Mouse (Mus musculus): ENCODE data around the gene Atp6v1b1.

- TF ChIP-seq POLR2A (IDR thresholded peaks at IDR 0.05; ENCODE audit: borderline replicate concordance, control insufficient read depth, low read depth, low read length) = no peak
- TF ChIP-seq CTCF (IDR thresholded peaks at IDR 0.05; ENCODE audit: control insufficient read depth, insufficient read depth, low read length) = peak; percentile 73
These were observed 7.4 kb downstream of the Atp6v1b1 start for GRCm38 (mm10) chr6:83750171-83750684.

Measured in bone marrow, adult 2 months (tissue).